Mouse (Mus musculus): ENCODE results near the gene Macrod2. TPM values are rescaled to one million over a fixed set of nuclear protein-coding genes. Genes with fewer than 3 reads are reported as not detected.

The Macrod2 gene
- polyA plus RNA-seq (2017; shearing (Covaris generic)): 0.94 TPM

GRCm38 (mm10) chr2:140395179-140395578 lies at the start of gene Macrod2:
TSS of gene Macrod2 (plus strand) at chr2:140395309.

GRCm38 (mm10) chr2:140389525-140389924 lies 5.6 kb upstream of the Macrod2 start, which contains the start of gene Sel1l2:
TSS of gene Sel1l2 (minus strand) at chr2:140389706.

GRCm38 (mm10) chr2:140670963-140671702 lies 276.0 kb downstream of the Macrod2 start, which contains the start of gene Flrt3:
TSS of gene Flrt3 (minus strand) at chr2:140671469.

Other genes with a start within 250 kb of the Macrod2 start
- gene Gm17374, start 243.3 kb upstream of the Macrod2 start, polyA plus RNA-seq (2017; shearing (Covaris generic)): not detected
- gene Esf1, start 224.7 kb upstream of the Macrod2 start, polyA plus RNA-seq (2017; shearing (Covaris generic)): 23.3 TPM
- 23.2 TPM for gene Ndufaf5, start 224.7 kb upstream of the Macrod2 start, polyA plus RNA-seq (2017; shearing (Covaris generic))
- gene Sel1l2, start 5.6 kb upstream of the Macrod2 start, polyA plus RNA-seq (2017; shearing (Covaris generic)): not detected

Data from CD4-positive, CD25-positive, alpha-beta regulatory T cell, adult 9 weeks (primary cell).